Mouse (Mus musculus): Measurements from ENCODE around the gene Foxk1. TPM values are rescaled to one million over a fixed set of nuclear protein-coding genes. Genes with fewer than 3 reads are reported as not detected.

Gene Foxk1
- polyA plus RNA-seq, 1 experiment from 2014 or later, result 4.0 TPM

DNA sequence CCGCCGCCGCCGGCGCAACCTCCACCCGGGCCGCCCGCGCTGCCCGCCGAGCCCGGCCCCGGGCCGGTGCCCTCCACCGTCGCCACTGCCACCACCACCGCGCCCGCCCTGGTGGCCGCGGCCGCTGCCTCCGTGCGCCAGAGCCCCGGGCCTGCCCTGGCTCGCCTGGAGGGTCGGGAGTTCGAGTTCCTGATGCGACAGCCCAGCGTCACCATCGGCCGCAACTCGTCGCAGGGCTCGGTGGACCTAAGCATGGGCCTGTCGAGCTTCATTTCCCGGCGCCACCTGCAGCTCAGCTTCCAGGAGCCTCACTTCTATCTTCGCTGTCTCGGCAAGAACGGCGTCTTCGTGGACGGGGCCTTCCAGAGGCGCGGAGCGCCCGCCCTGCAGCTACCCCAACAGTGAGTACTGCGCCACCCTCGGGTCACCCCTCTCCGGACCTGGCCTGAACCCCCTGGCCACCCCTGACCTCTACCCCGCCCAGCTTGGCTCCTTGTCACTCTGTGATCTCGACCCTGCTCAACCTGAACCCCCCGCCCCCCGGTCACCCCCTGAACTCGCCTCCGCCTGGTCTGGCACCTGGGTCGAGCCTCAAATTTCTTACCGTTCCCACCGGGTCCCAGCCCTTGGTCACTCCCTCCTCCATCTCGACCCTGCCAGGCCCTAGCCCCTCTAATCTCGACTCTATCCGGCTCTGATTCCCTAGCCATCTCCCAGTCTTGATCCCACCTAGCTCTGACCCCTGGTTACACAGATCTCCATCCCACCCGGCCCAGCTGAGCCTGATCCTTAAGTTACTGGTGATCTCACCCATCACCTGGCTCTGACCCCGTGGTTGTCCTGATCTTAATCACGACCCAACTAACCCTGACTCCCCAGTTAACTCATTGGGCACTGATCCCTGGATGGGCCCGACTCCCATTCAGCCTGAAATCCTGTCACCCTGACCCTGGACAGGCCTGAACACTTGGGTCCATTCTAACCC, 636 bp downstream of the Foxk1 start:
- peak overlapping the region; percentile 77 for H3K27ac ChIP-seq (ENCODE audit: low read depth, low read length)
- DNase-seq (ENCODE audit: low spot score) (no peak), ATAC-seq (replicated peaks; ENCODE audit: low FRiP score) (peak; percentile 61)
- no peaks in the 10 kb centered on the region; the same call in 1 of the 2 replicates for H3K36me3 ChIP-seq (ENCODE audit: control insufficient read depth, insufficient read depth, low read length)
- H3K4me3 ChIP-seq (ENCODE audit: low read depth, low read length), result peak overlapping the region; percentile 88
- WGBS, result under 1% methylated on average over 66 of the region's 67 CpGs
- peak overlapping the region; percentile 86 for H3K9ac ChIP-seq (ENCODE audit: low read depth, low read length)
- H3K9me3 ChIP-seq (ENCODE audit: control insufficient read depth, low read length), result no peaks in the 10 kb centered on the region
- peaks cover 47% of the 10 kb centered on the region for H3K4me1 ChIP-seq (replicated peaks; ENCODE audit: control insufficient read depth, insufficient read depth, low read length)
- H3K4me2 ChIP-seq, result peak overlapping the region; percentile 96
- no peaks in the 10 kb centered on the region for H3K27me3 ChIP-seq (replicated peaks; ENCODE audit: control insufficient read depth, insufficient read depth, low read length)

DNA sequence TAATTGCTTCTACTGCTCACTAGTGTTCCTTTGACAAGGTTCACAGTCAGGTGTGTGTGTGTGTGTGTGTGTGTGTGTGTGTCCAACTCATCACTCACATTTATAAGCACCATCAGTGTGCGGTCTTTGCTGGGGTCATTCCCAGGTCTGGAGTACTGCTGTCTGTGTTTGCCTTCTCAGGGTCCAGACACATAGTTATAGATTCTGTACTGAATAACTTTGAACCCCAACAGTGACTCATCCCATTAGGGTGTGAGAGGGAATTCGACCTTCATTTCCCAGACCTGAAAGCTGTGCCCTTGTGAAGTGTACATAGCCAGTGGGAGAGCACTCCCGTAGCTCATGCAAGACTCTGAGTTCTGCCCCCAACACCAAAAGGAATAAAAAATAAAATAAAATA, 2.4 kb downstream of the Foxk1 start:
- Histone ChIP-seq H3K9me3 (ENCODE audit: control insufficient read depth, low read length) (no peaks in the 10 kb centered on the region), H3K9ac (ENCODE audit: low read depth, low read length) (no peak overlapping the region), H3K4me2 (peak overlapping the region; percentile 96), H3K36me3 (ENCODE audit: control insufficient read depth, insufficient read depth, low read length) (no peaks in the 10 kb centered on the region; the same call in 1 of the 2 replicates), H3K4me1 (replicated peaks; ENCODE audit: control insufficient read depth, insufficient read depth, low read length) (peaks cover 52% of the 10 kb centered on the region), H3K27ac (ENCODE audit: low read depth, low read length) (no peak overlapping the region), H3K4me3 (ENCODE audit: low read depth, low read length) (no peak overlapping the region), H3K27me3 (replicated peaks; ENCODE audit: control insufficient read depth, insufficient read depth, low read length) (no peaks in the 10 kb centered on the region)
- ATAC-seq (replicated peaks; ENCODE audit: low FRiP score) (no peak), DNase-seq (ENCODE audit: low spot score) (no peak)
- 80% methylated on average over 3 of the region's 3 CpGs for WGBS

DNA sequence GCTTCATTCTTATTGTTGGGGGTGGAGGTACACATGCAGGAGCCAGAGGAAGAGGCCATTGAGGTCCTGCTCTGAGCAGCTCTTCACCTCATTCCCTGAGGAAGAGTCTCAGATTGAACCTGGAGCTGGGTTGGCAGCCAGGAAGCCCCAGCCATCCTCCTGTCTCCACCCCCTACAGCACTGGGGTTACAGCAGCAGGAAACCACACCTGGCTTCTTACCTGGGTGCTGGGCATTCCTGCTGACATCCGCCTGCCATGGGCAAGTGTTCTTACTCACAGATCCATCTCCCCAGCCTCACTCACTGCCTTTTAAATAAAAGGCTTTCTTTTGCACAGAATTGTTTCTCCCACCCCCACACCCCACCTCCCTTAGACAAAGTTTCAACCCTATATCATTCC, 3.0 kb downstream of the Foxk1 start:
- Histone ChIP-seq H3K4me2 (0 out of 2 replicates have a peak overlapping the region, but pooled peaks have one; percentile 7), H3K27me3 (replicated peaks; ENCODE audit: control insufficient read depth, insufficient read depth, low read length) (no peaks in the 10 kb centered on the region), H3K9me3 (ENCODE audit: control insufficient read depth, low read length) (no peaks in the 10 kb centered on the region), H3K36me3 (ENCODE audit: control insufficient read depth, insufficient read depth, low read length) (no peaks in the 10 kb centered on the region; the same call in 1 of the 2 replicates), H3K4me1 (replicated peaks; ENCODE audit: control insufficient read depth, insufficient read depth, low read length) (peaks cover 52% of the 10 kb centered on the region), H3K4me3 (ENCODE audit: low read depth, low read length) (no peak overlapping the region), H3K27ac (ENCODE audit: low read depth, low read length) (no peak overlapping the region), H3K9ac (ENCODE audit: low read depth, low read length) (no peak overlapping the region; the same call in 1 of the 2 replicates)
- DNase-seq (ENCODE audit: low spot score), result no peak
- 83% methylated on average over 1 of the region's 1 CpGs for WGBS
- ATAC-seq (replicated peaks; ENCODE audit: low FRiP score), result no peak

DNA sequence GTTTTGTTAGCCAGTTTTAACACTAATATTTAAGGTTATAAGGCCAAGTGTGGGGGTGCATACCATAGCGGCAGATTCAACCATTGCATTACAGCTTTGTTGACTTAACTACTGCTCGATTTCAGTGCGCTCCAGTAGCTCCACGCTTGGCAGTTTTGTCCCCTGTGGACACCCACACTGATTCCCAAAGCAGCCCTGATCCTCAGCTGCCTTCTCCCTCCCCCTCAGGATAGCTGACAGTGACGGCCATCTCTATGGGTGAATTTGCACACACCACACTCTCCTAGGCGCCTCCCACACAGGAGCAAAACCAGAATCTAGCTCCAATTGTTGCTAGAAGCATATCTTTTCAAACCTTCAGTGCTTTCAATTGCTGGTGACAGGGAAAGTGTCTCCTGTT, 4.1 kb downstream of the Foxk1 start:
- Histone ChIP-seq H3K9ac (ENCODE audit: low read depth, low read length) (no peak overlapping the region), H3K27ac (ENCODE audit: low read depth, low read length) (no peak overlapping the region), H3K36me3 (ENCODE audit: control insufficient read depth, insufficient read depth, low read length) (no peaks in the 10 kb centered on the region; the same call in 1 of the 2 replicates), H3K27me3 (replicated peaks; ENCODE audit: control insufficient read depth, insufficient read depth, low read length) (no peaks in the 10 kb centered on the region), H3K4me2 (no peak overlapping the region), H3K4me3 (ENCODE audit: low read depth, low read length) (no peak overlapping the region), H3K4me1 (replicated peaks; ENCODE audit: control insufficient read depth, insufficient read depth, low read length) (peaks cover 52% of the 10 kb centered on the region), H3K9me3 (ENCODE audit: control insufficient read depth, low read length) (no peaks in the 10 kb centered on the region)
- DNase-seq (ENCODE audit: low spot score), result no peak
- no peak for ATAC-seq (replicated peaks; ENCODE audit: low FRiP score)
- 73% methylated on average over 6 of the region's 6 CpGs for WGBS

DNA sequence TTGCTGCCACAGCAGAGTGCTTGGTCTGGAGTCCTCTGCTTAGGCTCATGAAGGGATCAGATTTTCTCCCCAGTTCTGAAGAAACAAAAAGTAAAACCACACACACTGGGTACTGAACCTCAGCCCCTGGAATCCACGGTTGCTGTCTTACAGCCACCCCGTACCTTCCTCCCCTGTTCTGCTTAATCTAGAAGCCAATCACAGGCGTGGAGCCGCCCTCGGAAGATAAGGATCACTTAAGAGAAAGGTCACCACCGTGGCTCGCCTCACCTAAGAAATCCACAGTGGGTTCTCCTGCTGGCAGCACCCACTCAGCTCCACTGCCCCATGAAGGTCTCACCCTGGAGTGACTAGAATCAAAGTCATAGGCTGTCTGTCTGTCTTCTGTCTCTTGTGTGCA, 5.1 kb downstream of the Foxk1 start:
- no peak for ATAC-seq (replicated peaks; ENCODE audit: low FRiP score)
- Histone ChIP-seq H3K27ac (ENCODE audit: low read depth, low read length) (no peak overlapping the region), H3K4me2 (no peak overlapping the region), H3K4me3 (ENCODE audit: low read depth, low read length) (no peak overlapping the region), H3K4me1 (replicated peaks; ENCODE audit: control insufficient read depth, insufficient read depth, low read length) (peaks cover 47% of the 10 kb centered on the region), H3K36me3 (ENCODE audit: control insufficient read depth, insufficient read depth, low read length) (no peaks in the 10 kb centered on the region; the same call in 1 of the 2 replicates), H3K9me3 (ENCODE audit: control insufficient read depth, low read length) (no peaks in the 10 kb centered on the region), H3K27me3 (replicated peaks; ENCODE audit: control insufficient read depth, insufficient read depth, low read length) (no peaks in the 10 kb centered on the region), H3K9ac (ENCODE audit: low read depth, low read length) (no peak overlapping the region)
- WGBS, result 75% methylated on average over 7 of the region's 7 CpGs
- DNase-seq (ENCODE audit: low spot score), result no peak

DNA sequence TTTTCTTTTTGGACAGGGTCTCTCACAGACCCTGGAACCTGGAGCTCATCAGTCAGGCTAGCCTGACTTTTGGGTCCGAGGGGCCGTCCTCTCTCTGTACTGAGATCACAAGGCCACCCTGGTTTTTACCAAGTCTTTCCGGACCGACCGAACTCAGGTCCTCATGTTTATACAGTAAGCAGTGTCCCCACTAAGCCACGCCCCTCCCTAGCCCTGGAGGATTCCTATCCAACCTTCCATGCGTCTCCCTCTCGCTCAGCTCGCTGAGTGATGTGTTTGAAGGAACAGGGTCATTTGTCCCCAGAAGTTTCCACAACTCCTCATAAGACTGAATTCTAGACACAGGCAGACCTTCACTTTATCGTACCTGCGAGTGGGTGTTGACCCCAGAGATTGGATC, 5.6 kb downstream of the Foxk1 start:
- Histone ChIP-seq H3K4me1 (replicated peaks; ENCODE audit: control insufficient read depth, insufficient read depth, low read length) (peaks cover 47% of the 10 kb centered on the region), H3K9ac (ENCODE audit: low read depth, low read length) (no peak overlapping the region), H3K4me3 (ENCODE audit: low read depth, low read length) (no peak overlapping the region), H3K4me2 (no peak overlapping the region), H3K9me3 (ENCODE audit: control insufficient read depth, low read length) (no peaks in the 10 kb centered on the region), H3K27ac (ENCODE audit: low read depth, low read length) (no peak overlapping the region), H3K27me3 (replicated peaks; ENCODE audit: control insufficient read depth, insufficient read depth, low read length) (no peaks in the 10 kb centered on the region), H3K36me3 (ENCODE audit: control insufficient read depth, insufficient read depth, low read length) (no peaks in the 10 kb centered on the region; the same call in 1 of the 2 replicates)
- 73% methylated on average over 11 of the region's 11 CpGs for WGBS
- ATAC-seq (replicated peaks; ENCODE audit: low FRiP score), result no peak
- no peak for DNase-seq (ENCODE audit: low spot score)

DNA sequence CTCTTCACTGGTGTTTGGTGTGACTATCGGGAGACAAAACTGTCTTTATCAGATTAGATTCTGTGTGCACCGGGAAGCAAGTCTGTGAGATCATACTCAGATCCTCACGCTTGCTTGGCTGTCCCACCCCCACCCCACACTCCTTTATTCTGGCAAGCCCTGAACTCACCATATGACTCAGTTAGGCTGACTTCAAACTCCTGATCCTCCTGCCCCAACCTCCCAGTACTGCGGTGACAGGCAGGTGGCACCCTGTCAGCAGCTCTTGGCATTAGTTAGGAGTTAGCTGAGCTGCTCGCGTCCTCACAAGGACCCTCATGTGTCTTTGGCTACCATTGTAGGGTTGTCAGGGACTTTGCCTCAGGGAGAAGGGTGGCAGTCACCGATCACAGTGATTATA, 6.1 kb downstream of the Foxk1 start:
- no peak overlapping the region for H3K9ac ChIP-seq (ENCODE audit: low read depth, low read length)
- H3K9me3 ChIP-seq (ENCODE audit: control insufficient read depth, low read length), result no peaks in the 10 kb centered on the region
- WGBS, result 77% methylated on average over 7 of the region's 7 CpGs
- no peak for ATAC-seq (replicated peaks; ENCODE audit: low FRiP score)
- H3K4me1 ChIP-seq (replicated peaks; ENCODE audit: control insufficient read depth, insufficient read depth, low read length), result peaks cover 43% of the 10 kb centered on the region
- H3K36me3 ChIP-seq (ENCODE audit: control insufficient read depth, insufficient read depth, low read length), result no peaks in the 10 kb centered on the region; the same call in 1 of the 2 replicates
- no peak overlapping the region for H3K4me2 ChIP-seq
- no peaks in the 10 kb centered on the region for H3K27me3 ChIP-seq (replicated peaks; ENCODE audit: control insufficient read depth, insufficient read depth, low read length)
- H3K27ac ChIP-seq (ENCODE audit: low read depth, low read length), result no peak overlapping the region
- no peak overlapping the region for H3K4me3 ChIP-seq (ENCODE audit: low read depth, low read length)
- DNase-seq (ENCODE audit: low spot score), result no peak

DNA sequence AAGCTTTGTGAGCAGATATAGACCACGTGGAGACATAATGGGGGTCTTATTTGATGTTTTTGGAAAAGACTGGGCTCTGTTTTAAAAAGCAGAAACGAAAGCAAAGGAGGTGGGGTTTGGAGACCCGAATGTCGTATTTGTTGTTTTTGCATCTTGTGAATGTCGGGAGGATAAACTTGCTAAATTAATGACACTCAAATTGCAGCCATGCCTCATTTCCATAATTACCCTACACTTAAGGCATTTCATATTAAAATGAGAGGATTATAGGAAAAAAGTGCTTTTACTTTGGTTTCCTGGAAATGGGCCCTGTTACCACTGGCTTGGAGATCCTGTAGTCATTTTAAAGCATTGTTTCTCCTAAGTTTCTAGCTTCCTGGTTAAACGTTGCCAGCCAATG, 7.9 kb downstream of the Foxk1 start:
- no peak for DNase-seq (ENCODE audit: low spot score)
- 75% methylated on average over 6 of the region's 6 CpGs for WGBS
- Histone ChIP-seq H3K36me3 (ENCODE audit: control insufficient read depth, insufficient read depth, low read length) (no peaks in the 10 kb centered on the region; the same call in 1 of the 2 replicates), H3K9ac (ENCODE audit: low read depth, low read length) (no peak overlapping the region), H3K4me3 (ENCODE audit: low read depth, low read length) (no peak overlapping the region), H3K9me3 (ENCODE audit: control insufficient read depth, low read length) (no peaks in the 10 kb centered on the region), H3K4me1 (replicated peaks; ENCODE audit: control insufficient read depth, insufficient read depth, low read length) (peaks cover 35% of the 10 kb centered on the region), H3K27ac (ENCODE audit: low read depth, low read length) (no peak overlapping the region), H3K27me3 (replicated peaks; ENCODE audit: control insufficient read depth, insufficient read depth, low read length) (no peaks in the 10 kb centered on the region), H3K4me2 (no peak overlapping the region)
- no peak for ATAC-seq (replicated peaks; ENCODE audit: low FRiP score)

DNA sequence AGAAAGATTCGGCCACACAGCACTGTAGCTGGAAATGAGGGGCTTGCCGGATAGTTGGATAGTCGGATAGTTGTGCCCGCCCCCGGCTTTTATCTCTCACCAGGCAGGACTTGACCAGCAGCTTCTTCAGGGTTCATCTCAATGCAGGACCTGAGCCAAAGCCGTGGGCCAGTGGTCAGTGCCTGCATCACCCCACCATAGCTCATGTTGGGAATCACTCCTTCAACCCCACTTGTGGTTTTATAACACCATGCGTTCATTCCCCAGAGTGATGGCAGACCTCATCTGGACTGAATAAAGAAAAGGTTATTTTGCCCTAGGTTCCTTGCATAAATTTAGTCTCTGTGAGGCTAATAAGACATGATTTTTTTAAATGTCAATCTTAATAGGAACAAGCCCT, 9.1 kb downstream of the Foxk1 start:
- no peak for ATAC-seq (replicated peaks; ENCODE audit: low FRiP score)
- H3K27me3 ChIP-seq (replicated peaks; ENCODE audit: control insufficient read depth, insufficient read depth, low read length), result no peaks in the 10 kb centered on the region
- 62% methylated on average over 7 of the region's 7 CpGs for WGBS
- H3K36me3 ChIP-seq (ENCODE audit: control insufficient read depth, insufficient read depth, low read length), result no peaks in the 10 kb centered on the region
- H3K9ac ChIP-seq (ENCODE audit: low read depth, low read length), result no peak overlapping the region
- DNase-seq (ENCODE audit: low spot score), result no peak
- H3K4me2 ChIP-seq, result no peak overlapping the region
- no peaks in the 10 kb centered on the region for H3K9me3 ChIP-seq (ENCODE audit: control insufficient read depth, low read length)
- no peak overlapping the region for H3K4me3 ChIP-seq (ENCODE audit: low read depth, low read length)
- H3K27ac ChIP-seq (ENCODE audit: low read depth, low read length), result no peak overlapping the region
- H3K4me1 ChIP-seq (replicated peaks; ENCODE audit: control insufficient read depth, insufficient read depth, low read length), result peaks cover 34% of the 10 kb centered on the region

Measured in liver, embryonic 11.5 days (tissue).